ENCODE assay signal across 8 mouse cellular contexts in the genomic region with DNA sequence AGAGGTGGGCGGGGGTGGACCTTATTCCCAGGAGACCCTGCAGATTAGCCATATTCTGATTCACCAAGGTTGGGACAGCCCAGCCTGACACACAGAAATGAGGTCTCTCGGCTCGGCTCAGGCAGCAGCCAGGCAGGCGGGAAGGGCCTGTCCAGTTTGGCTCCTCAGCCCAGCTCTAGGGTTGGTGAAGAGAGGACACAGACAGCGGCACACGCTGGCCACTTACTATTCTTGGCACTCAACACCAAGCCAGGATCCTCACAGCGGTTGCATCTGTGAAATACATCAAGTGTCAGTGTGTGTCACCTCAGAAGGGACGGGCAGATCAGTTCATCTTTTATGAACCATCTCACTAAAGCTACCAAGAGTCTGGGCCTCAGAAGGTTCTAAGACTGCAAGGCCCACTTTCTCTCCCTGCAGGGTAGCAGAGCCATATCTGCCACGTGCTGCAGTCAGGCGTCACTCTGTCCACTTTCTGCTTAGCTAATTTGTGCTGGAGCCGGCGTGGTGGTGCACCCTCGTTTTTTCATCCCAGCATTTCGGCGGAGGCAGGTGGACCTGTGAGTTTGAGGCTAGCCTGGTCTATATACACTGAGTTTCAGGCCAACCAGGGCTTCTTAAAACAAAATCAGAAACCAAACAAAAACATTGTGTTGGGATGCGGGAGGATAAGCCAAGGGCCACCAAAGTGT. TPM values are rescaled to one million over a fixed set of nuclear protein-coding genes. Genes with fewer than 3 reads are reported as not detected.
A peak's percentile ranks its signal among the peaks of the same experiment; 100 is the strongest.
DNase-seq lines count a peak whose midpoint lies in the region; ATAC-seq and TF ChIP-seq lines count a peak whose summit lies in the region.

No protein-coding gene starts in this region.

- no peak for TF ChIP-seq CTCF in bone marrow, adult 2 months (IDR thresholded peaks at IDR 0.05; ENCODE audit: control insufficient read depth, insufficient read depth, low read length)

- TF ChIP-seq POLR2A in bone marrow, adult 2 months (IDR thresholded peaks at IDR 0.05; ENCODE audit: borderline replicate concordance, control insufficient read depth, low read depth, low read length): no peak

- WGBS in bone marrow, adult 2 months: 75% methylated on average over 16 of the region's 16 CpGs
- WGBS in limb, embryonic 13.5 days: 69% methylated on average over 16 of the region's 16 CpGs
- 73% methylated on average over 16 of the region's 16 CpGs for WGBS in stomach, embryonic 15.5 days

- H3K4me3 ChIP-seq in bone marrow, adult 2 months (replicated peaks; ENCODE audit: control insufficient read depth, low read depth, low read length): peak overlapping the region; percentile 59
- H3K4me3 ChIP-seq in limb, embryonic 13.5 days: peak overlapping the region; percentile 48
- peak overlapping the region; percentile 49 for H3K4me3 ChIP-seq in stomach, embryonic 15.5 days (replicated peaks)

- H3K27ac ChIP-seq in bone marrow, adult 2 months (ENCODE audit: control insufficient read depth, insufficient read depth, low read depth, low read length, poor library complexity): no peak overlapping the region
- peak overlapping the region; percentile 98 for H3K27ac ChIP-seq in limb, embryonic 13.5 days
- peak overlapping the region; percentile 83 for H3K27ac ChIP-seq in stomach, embryonic 15.5 days

- H3K27me3 ChIP-seq in limb, embryonic 13.5 days: no peaks in the 10 kb centered on the region
- H3K27me3 ChIP-seq in stomach, embryonic 15.5 days (replicated peaks): no peaks in the 10 kb centered on the region; the same call in 1 of the 2 replicates

- H3K9me3 ChIP-seq in limb, embryonic 13.5 days: no peaks in the 10 kb centered on the region
- H3K9me3 ChIP-seq in stomach, embryonic 15.5 days: no peaks in the 10 kb centered on the region

- H3K4me1 ChIP-seq in bone marrow, adult 2 months (ENCODE audit: control insufficient read depth, insufficient read depth, low read length): no peaks in the 10 kb centered on the region; the same call in 1 of the 2 replicates
- H3K4me1 ChIP-seq in limb, embryonic 13.5 days: peaks cover 43% of the 10 kb centered on the region
- peaks cover 29% of the 10 kb centered on the region for H3K4me1 ChIP-seq in stomach, embryonic 15.5 days

- peak; percentile 48 for DNase-seq in gastrocnemius, adult 18-20 months (ENCODE audit: low spot score)
- no peak for DNase-seq in gastrocnemius, postnatal 10 days
- peak; percentile 55 for DNase-seq in gastrocnemius, postnatal 14 days
- DNase-seq in spleen, postnatal 14 days (ENCODE audit: low spot score in 2 of 2): no peak

- H3K9ac ChIP-seq in limb, embryonic 13.5 days: peak overlapping the region; percentile 76; the same call in 1 of the 2 replicates
- H3K9ac ChIP-seq in stomach, embryonic 15.5 days: peak overlapping the region; percentile 53; the same call in 1 of the 2 replicates

- peak overlapping the region; percentile 67 for H3K4me2 ChIP-seq in limb, embryonic 13.5 days (replicated peaks)
- H3K4me2 ChIP-seq in stomach, embryonic 15.5 days: peak overlapping the region; percentile 86

- peaks cover 19% of the 10 kb centered on the region for H3K36me3 ChIP-seq in limb, embryonic 13.5 days
- H3K36me3 ChIP-seq in stomach, embryonic 15.5 days: peaks cover 2% of the 10 kb centered on the region; the same call in 1 of the 2 replicates

- ATAC-seq in limb, embryonic 13.5 days (ENCODE audit: low FRiP score, low read depth): no peak
- no peak for ATAC-seq in stomach, embryonic 15.5 days (ENCODE audit: insufficient read depth, low FRiP score, low read depth)
- no peak for ATAC-seq in megakaryocyte progenitor cell, adult 5-6 weeks (replicated peaks; ENCODE audit: poor library complexity)

- intact Hi-C loops in gastrocnemius, postnatal 14 days (cut with DNase I; ENCODE audit: low total_unique reads): no loop called here

RNA-seq across cellular contexts. Expression of gene Tmem209, which starts 50.4 kb away (rescaled TPM):
- total RNA-seq in gastrocnemius, adult 18-20 months (2021): 10 to 100 TPM in 1 of 2 experiments, 1 to 10 TPM in 1; 9.6 to 10.8 TPM
- 10 to 100 TPM; 10.5 to 12.1 TPM for total RNA-seq in gastrocnemius, postnatal 10 days (2021)
- 12.7 and 15.2 TPM in 2 replicates for polyA plus RNA-seq in bone marrow, adult 2 months (2011; ENCODE audit: insufficient read depth, insufficient read length, low replicate concordance, missing spikeins)
- 1 to 10 TPM; 7.9 to 8.3 TPM for total RNA-seq in gastrocnemius, postnatal 14 days (2021)
- 34.7 and 34.9 TPM in 2 replicates for polyA plus RNA-seq in limb, embryonic 13.5 days (2015; fragmentation: Nextera tagmentation; extraction: Ambion mirVana)
- polyA plus RNA-seq in stomach, embryonic 15.5 days (2015; fragmentation: Nextera tagmentation; extraction: Ambion mirVana): 28.5 and 33.7 TPM in 2 replicates
- 46.5 and 62.6 TPM in 2 replicates for total RNA-seq in megakaryocyte progenitor cell, adult 5-6 weeks (2015)
- total RNA-seq in megakaryocyte progenitor cell, adult 5-6 weeks (2017): 29.4 and 31.7 TPM in 2 replicates

RNA-seq across cellular contexts. Expression of gene Ssmem1, which starts 50.4 kb away (rescaled TPM):
- not detected for total RNA-seq in gastrocnemius, adult 18-20 months (2021)
- total RNA-seq in gastrocnemius, postnatal 10 days (2021): under 1 TPM; 0.21 to 0.56 TPM
- not detected in 2 replicates for polyA plus RNA-seq in bone marrow, adult 2 months (2011; ENCODE audit: insufficient read depth, insufficient read length, low replicate concordance, missing spikeins)
- under 1 TPM; 0.14 to 0.29 TPM for total RNA-seq in gastrocnemius, postnatal 14 days (2021)
- polyA plus RNA-seq in limb, embryonic 13.5 days (2015; fragmentation: Nextera tagmentation; extraction: Ambion mirVana): 0.22 and 0.34 TPM in 2 replicates
- 0.09 TPM in 1 of 2 replicates, not detected in the other for polyA plus RNA-seq in stomach, embryonic 15.5 days (2015; fragmentation: Nextera tagmentation; extraction: Ambion mirVana)
- total RNA-seq in megakaryocyte progenitor cell, adult 5-6 weeks (2015): not detected in 2 replicates
- not detected in 2 replicates for total RNA-seq in megakaryocyte progenitor cell, adult 5-6 weeks (2017)

RNA-seq across cellular contexts. Expression of gene Klhdc10, which starts 57.5 kb away (rescaled TPM):
- total RNA-seq in gastrocnemius, adult 18-20 months (2021): 10 to 100 TPM; 38.4 to 41.3 TPM
- total RNA-seq in gastrocnemius, postnatal 10 days (2021): 10 to 100 TPM; 52.8 to 54.8 TPM
- polyA plus RNA-seq in bone marrow, adult 2 months (2011; ENCODE audit: insufficient read depth, insufficient read length, low replicate concordance, missing spikeins): 8.6 and 15.5 TPM in 2 replicates
- total RNA-seq in gastrocnemius, postnatal 14 days (2021): 10 to 100 TPM; 45.0 to 50.2 TPM
- 29.4 and 31.7 TPM in 2 replicates for polyA plus RNA-seq in limb, embryonic 13.5 days (2015; fragmentation: Nextera tagmentation; extraction: Ambion mirVana)
- polyA plus RNA-seq in stomach, embryonic 15.5 days (2015; fragmentation: Nextera tagmentation; extraction: Ambion mirVana): 16.8 and 20.8 TPM in 2 replicates
- total RNA-seq in megakaryocyte progenitor cell, adult 5-6 weeks (2015): 27.2 and 28.4 TPM in 2 replicates
- total RNA-seq in megakaryocyte progenitor cell, adult 5-6 weeks (2017): 50.8 and 69.9 TPM in 2 replicates

Comparison
In these comparisons a context has a peak if more than half of its experiments do, and no peak if none do; other contexts are left out.
1. DNase-seq: peak in gastrocnemius, adult 18-20 months (single experiment) and gastrocnemius, postnatal 14 days (single experiment); none in gastrocnemius, postnatal 10 days (single experiment) and spleen, postnatal 14 days (0 of 2).
2. Peak in every context shown above with its lines, with median percentiles within 50 percentile points of each other: H3K4me3 ChIP-seq.